Mouse (Mus musculus): ENCODE data around the gene Ica1. TPM values are rescaled to one million over a fixed set of nuclear protein-coding genes. Genes with fewer than 3 reads are reported as not detected.

Gene Ica1
- polyA plus RNA-seq, 1 experiment: 10.3 TPM

DNA sequence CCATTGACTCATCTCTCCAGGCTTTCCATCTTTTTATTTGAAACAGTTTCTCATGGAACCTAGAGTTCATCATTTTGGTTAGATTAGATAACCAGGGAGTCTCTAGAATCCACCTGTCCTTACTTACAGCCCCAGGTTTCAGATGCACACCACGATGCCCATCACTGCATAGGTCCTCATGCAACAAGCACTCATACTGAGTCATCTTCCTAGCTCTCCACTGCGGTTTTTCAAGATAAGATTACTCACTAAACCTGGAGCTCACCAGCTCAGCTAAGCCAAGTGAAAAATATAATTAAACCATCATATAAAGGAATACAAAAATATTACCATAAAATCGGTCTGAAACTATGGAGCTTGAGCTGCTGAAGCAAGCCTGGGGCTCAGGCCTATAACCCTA lies 194.4 kb downstream of the Ica1 start:
- no peak for TF ChIP-seq CTCF (IDR thresholded peaks at IDR 0.05; ENCODE audit: borderline replicate concordance, insufficient read depth, low read length)
- no peak for TF ChIP-seq POLR2A (IDR thresholded peaks at IDR 0.05; ENCODE audit: low read depth, low read length)
- no peak overlapping the region for H3K27ac ChIP-seq (ENCODE audit: insufficient read depth, low read length)
- no peaks in the 10 kb centered on the region for H3K4me1 ChIP-seq (ENCODE audit: control insufficient read depth, insufficient read depth, low read length)
- no peak overlapping the region for H3K4me3 ChIP-seq (ENCODE audit: insufficient read depth, low read length)

DNA sequence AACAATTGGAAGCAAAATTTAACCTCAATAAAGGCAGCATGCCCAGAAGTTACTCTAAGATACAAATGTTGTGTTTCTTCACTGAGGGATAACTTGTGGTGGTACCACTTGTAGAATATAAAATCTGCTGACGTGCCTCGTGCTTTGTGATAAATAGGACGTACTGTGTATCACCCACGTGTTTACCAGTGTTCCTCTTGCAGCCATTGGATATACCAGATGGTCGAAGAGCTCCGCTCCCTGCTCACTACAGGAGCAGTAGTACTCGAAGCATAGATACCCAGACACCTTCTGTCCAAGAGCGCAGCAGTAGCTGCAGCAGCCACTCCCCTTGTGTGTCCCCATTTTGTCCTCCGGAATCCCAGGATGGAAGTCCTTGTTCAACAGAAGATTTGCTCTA lies 195.9 kb downstream of the Ica1 start:
- Histone ChIP-seq H3K27ac (ENCODE audit: insufficient read depth, low read length) (no peak overlapping the region), H3K4me1 (ENCODE audit: control insufficient read depth, insufficient read depth, low read length) (no peaks in the 10 kb centered on the region)
- TF ChIP-seq CTCF (IDR thresholded peaks at IDR 0.05; ENCODE audit: borderline replicate concordance, insufficient read depth, low read length) (no peak), POLR2A (IDR thresholded peaks at IDR 0.05; ENCODE audit: low read depth, low read length) (no peak)

More for the DNA sequence above, 195.9 kb downstream of the Ica1 start:
- H3K4me3 ChIP-seq (ENCODE audit: insufficient read depth, low read length): no peak overlapping the region

Other genes with a start within 250 kb of the Ica1 start
- gene Nxph1, start 169.9 kb upstream of the Ica1 start, polyA plus RNA-seq (2011; ENCODE audit: insufficient read length, low read depth, missing spikeins): not detected in 2 replicates